Mouse (Mus musculus) limb, embryonic 15.5 days (tissue): ENCODE data around the gene Zbtb20. TPM values are rescaled to one million over a fixed set of nuclear protein-coding genes. Genes with fewer than 3 reads are reported as not detected.

Experiments
- ATAC-seq: fragments of 200-750 bp; cut with Nextera tagmentation; 2 replicates; pipeline ENCODE4 v1.8.0; 2017; ENCODE audit warnings: low read depth, moderate TSS enrichment; ENCODE audit not compliant: insufficient number of reproducible peaks, low FRiP score, low TSS enrichment
- H3K27ac ChIP-seq: fragments of 300-500 bp; sonication (generic); 2 replicates; pipeline ENCODE4 v1.5.1; 2015; ENCODE audit warnings: moderate library complexity, mild to moderate bottlenecking, inconsistent platforms
- H3K27me3 ChIP-seq: fragments of 300-500 bp; sonication (generic); 2 replicates; pipeline ENCODE4 v1.6.1; 2015; ENCODE audit warnings: inconsistent platforms
- H3K36me3 ChIP-seq: fragments of 300-500 bp; sonication (generic); 2 replicates; pipeline ENCODE4 v1.6.1; 2015; ENCODE audit warnings: inconsistent platforms
- H3K4me1 ChIP-seq: fragments of 300-500 bp; sonication (generic); 2 replicates; pipeline ENCODE4 v1.6.1; 2015; ENCODE audit warnings: inconsistent platforms
- H3K4me2 ChIP-seq: fragments of 300-500 bp; sonication (generic); 2 replicates; pipeline ENCODE4 v1.6.1; 2015; ENCODE audit warnings: mild to moderate bottlenecking, inconsistent platforms
- H3K4me3 ChIP-seq: fragments of 300-500 bp; sonication (generic); 2 replicates; pipeline ENCODE4 v1.5.1; 2015; ENCODE audit warnings: mild to moderate bottlenecking, inconsistent platforms
- H3K9ac ChIP-seq: fragments of 300-500 bp; sonication (generic); 2 replicates; pipeline ENCODE4 v1.6.1; 2015; ENCODE audit warnings: inconsistent platforms
- H3K9me3 ChIP-seq: fragments of 300-500 bp; sonication (generic); 2 replicates; pipeline ENCODE4 v1.6.1; 2016; ENCODE audit warnings: inconsistent platforms
- WGBS: fragments of 180-500 bp; shearing (Covaris S2); methylation state at CpG from one replicate; pipeline ENCODE4 v1.1.7; 2015; 5-methylcytosine and 5-hydroxymethylcytosine counted together
- polyA plus RNA-seq: library from polyadenylated mRNA; unstranded; fragments of >200 nt; fragmentation: Nextera tagmentation; extraction: Ambion mirVana; gene quantifications from 2 replicates; pipeline ENCODE4 v1.2.1, GENCODE M21; 2015

Zbtb20 gene
- polyA plus RNA-seq, 1 experiment from 2014 or later, result 22.4 TPM

DNA sequence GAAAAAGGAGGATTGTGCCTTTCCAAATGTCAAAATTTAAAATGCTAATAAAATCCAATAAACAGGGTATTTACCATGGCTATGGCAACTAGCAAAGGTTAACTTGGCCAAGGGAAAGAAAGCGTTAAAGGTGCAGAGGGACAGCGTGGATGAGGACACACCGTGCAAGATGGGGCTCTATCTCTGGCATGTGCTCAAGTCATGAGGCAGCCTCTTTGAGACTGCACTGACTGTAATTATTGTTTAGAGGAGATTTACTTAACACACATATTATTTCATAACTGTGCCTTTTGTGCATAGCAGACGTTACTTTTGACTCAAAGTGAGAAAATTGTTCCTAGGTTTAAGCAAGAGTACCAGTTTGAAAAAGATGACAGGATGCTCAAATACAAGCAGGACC lies 554.3 kb downstream of the Zbtb20 start:
- Histone ChIP-seq H3K9me3 (no peaks in the 10 kb centered on the region), H3K27me3 (no peaks in the 10 kb centered on the region), H3K36me3 (no peaks in the 10 kb centered on the region), H3K9ac (no peak overlapping the region), H3K4me3 (no peak overlapping the region), H3K27ac (no peak overlapping the region), H3K4me2 (no peak overlapping the region), H3K4me1 (no peaks in the 10 kb centered on the region)
- WGBS, result 76% methylated on average over 4 of the region's 4 CpGs
- no peak for ATAC-seq

DNA sequence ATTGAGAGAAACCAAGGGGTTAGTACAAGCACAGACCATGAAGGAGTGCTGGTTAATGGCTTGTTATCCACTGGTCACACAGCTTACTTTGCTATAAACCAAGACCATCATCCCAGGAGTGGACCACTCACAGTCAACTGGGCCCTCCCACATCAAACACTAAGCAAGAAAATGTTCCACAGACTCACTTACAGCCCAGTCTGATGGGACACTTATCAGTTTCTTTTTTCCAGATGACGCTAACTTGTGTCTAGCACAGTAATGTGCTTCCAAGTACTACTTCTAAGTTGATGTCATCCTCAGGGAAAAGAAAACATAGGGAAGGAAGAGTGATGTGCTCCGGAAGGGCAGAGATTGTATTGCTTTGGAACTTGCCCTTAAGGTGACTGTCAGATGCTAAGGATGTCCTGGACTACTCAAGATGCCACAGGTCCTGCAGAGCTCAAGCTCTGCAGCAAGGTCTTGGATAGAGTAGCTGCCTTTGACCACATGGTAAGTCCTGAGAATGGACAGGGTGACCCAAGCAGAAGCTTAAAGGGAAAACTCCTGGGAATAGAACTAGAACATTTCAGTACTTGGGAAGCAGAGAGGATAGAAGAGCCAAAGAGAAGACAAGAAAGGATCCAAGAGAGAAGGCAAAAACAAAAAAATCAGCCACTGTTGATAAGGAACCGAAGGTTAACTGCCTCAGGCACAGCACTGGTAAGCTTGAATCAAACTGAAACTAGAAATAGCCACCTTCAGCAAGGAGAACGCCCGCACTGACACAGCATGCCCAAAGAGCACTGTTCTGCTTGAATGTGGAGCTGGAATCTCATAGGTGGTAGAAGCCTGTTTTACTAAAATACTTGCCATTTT lies 556.1 kb downstream of the Zbtb20 start:
- H3K9ac ChIP-seq, result no peak overlapping the region
- no peak for ATAC-seq
- no peaks in the 10 kb centered on the region for H3K4me1 ChIP-seq
- no peaks in the 10 kb centered on the region for H3K9me3 ChIP-seq
- no peak overlapping the region for H3K4me3 ChIP-seq
- H3K4me2 ChIP-seq, result no peak overlapping the region
- H3K27ac ChIP-seq, result no peak overlapping the region
- no peaks in the 10 kb centered on the region for H3K36me3 ChIP-seq
- no peaks in the 10 kb centered on the region for H3K27me3 ChIP-seq
- 79% methylated on average over 5 of the region's 5 CpGs for WGBS

DNA sequence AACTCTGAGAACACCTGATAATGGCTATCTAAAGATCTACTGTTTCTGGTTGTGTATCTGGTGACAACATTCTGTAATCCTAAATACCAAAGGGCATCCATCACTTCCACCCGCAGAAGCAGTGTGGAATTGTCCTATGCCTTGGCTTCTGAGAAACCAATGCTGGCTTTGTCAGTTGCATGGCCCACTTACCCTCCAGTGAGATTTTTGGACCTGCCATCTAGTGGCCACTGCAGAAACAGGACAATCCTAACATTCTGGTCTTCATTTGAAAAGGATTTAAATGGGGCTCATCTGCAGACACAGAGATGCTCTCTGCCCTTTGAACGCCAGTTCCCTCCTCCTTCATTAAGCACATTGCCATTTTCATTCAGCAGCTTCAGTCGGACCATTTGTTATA lies 559.3 kb downstream of the Zbtb20 start:
- Histone ChIP-seq H3K4me3 (no peak overlapping the region), H3K4me2 (no peak overlapping the region), H3K27ac (no peak overlapping the region), H3K9me3 (no peaks in the 10 kb centered on the region), H3K4me1 (no peaks in the 10 kb centered on the region), H3K27me3 (no peaks in the 10 kb centered on the region), H3K36me3 (no peaks in the 10 kb centered on the region), H3K9ac (no peak overlapping the region)
- WGBS, result 57% methylated on average over 3 of the region's 3 CpGs
- ATAC-seq, result no peak

DNA sequence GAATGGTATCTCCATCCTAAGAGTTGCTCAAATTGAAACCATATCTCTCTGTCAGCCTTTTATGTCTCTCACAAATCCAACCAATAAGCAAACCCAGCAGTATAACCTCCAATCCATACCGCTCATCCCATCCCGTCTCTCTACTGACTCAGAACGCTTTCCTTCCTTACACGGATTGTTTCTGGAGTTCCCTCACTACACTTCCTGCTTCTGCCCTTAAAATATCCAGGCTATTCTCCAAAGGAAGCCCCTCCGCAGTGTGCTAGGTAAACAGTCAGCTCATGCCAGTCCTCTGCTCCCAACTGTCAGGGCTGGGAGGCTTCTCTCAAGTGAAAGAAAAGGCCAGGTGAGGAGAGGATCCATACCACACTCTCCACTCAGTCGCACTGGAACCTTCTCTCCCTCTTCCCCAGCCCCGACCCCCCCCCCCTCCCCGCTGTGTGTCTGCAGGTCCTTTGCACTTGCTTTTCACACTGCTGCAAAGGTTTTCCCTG lies 563.2 kb downstream of the Zbtb20 start:
- no peak overlapping the region for H3K4me3 ChIP-seq
- no peaks in the 10 kb centered on the region for H3K27me3 ChIP-seq
- H3K9ac ChIP-seq, result no peak overlapping the region
- no peak overlapping the region for H3K4me2 ChIP-seq
- H3K4me1 ChIP-seq, result no peaks in the 10 kb centered on the region
- no peak overlapping the region for H3K27ac ChIP-seq
- H3K36me3 ChIP-seq, result no peaks in the 10 kb centered on the region
- ATAC-seq, result no peak
- WGBS, result 66% methylated on average over 8 of the region's 8 CpGs
- no peaks in the 10 kb centered on the region for H3K9me3 ChIP-seq

DNA sequence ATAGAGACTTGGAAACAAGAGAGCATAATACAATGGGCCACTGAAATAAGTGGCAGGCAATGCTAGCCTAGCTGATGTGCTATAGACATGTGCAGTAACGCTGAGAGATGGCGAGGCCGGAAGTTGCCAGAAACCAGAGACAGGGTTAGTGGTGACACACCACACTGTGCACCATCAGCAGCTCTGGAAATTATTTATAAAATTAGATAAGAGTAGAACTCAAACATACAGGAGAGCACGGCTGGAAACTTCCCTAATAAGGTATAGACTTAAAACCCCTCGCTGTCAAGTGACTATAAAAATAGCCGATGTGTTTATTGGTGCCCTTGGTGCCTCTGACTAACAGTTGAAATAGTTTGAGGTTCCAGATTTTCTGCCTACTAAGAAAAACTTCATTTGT lies 565.7 kb downstream of the Zbtb20 start:
- Histone ChIP-seq H3K27ac (no peak overlapping the region), H3K4me1 (no peaks in the 10 kb centered on the region), H3K27me3 (no peaks in the 10 kb centered on the region), H3K36me3 (no peaks in the 10 kb centered on the region), H3K4me2 (no peak overlapping the region), H3K9ac (no peak overlapping the region), H3K4me3 (no peak overlapping the region), H3K9me3 (no peaks in the 10 kb centered on the region)
- 58% methylated on average over 6 of the region's 6 CpGs for WGBS
- no peak for ATAC-seq

DNA sequence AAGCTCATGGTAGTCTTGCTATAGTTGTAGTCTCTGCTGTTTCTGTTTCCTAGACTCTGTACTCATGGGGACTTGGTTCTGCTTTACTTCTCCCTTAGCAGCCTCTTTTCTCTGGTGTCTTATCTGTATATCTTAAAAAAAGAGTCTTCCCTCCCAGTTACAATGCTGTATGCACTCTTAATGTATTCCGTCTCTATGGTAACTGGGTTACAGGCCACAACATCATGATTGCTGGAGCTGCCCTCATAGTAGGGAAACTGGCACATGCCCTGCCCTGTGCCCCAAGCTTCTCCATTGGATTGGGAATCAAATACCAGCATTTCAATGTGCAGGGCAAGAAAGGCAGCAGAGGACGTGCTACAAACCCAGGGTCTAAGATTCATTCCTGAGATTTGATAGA lies 567.4 kb downstream of the Zbtb20 start:
- no peak for ATAC-seq
- Histone ChIP-seq H3K4me3 (no peak overlapping the region), H3K9me3 (no peaks in the 10 kb centered on the region), H3K4me1 (no peaks in the 10 kb centered on the region), H3K36me3 (no peaks in the 10 kb centered on the region), H3K4me2 (no peak overlapping the region), H3K9ac (no peak overlapping the region), H3K27ac (no peak overlapping the region), H3K27me3 (no peaks in the 10 kb centered on the region)
- 89% methylated on average over 2 of the region's 2 CpGs for WGBS

DNA sequence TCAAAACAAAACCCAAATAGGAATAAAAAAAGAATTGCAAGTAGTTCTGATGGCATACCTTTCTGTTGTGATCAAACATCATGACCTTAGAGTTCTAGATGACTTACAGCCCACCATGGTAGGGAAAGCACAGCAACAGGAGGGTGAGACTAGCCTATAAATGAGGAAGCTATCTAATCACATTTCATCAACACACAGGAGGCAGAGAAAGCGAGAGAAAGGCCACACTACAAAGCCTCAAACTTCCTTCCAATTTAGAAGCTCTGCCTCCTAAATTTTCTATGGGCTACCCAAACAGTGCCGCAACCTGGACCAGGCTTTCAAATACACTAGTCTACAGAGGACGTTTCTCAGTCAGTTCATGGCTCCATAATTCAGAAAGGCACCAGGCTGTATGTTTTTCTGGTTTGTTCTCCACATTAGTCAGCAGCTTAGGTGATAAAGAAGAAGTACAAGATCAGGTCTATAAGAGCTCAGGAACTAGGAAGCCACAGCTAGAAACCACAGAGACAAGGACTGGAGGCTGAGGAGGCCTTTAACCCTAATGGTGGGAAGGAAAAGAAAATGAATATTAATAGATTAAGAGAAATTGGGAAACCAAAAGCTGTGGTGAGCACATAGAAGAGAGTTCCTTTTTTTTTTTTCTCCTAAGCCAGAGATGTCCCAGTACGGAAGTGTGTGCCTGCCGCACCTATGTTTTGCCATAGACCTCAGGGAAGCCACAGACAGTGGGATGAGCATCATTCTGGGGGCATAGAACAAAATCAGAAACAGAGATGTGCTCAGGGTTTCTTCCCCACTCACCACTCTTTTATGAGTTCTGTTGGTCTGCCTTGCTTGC lies 572.7 kb downstream of the Zbtb20 start:
- 81% methylated on average over 5 of the region's 5 CpGs for WGBS
- no peak overlapping the region for H3K4me2 ChIP-seq
- no peak overlapping the region for H3K4me3 ChIP-seq
- ATAC-seq, result no peak
- H3K9ac ChIP-seq, result no peak overlapping the region
- H3K27ac ChIP-seq, result no peak overlapping the region
- no peaks in the 10 kb centered on the region for H3K9me3 ChIP-seq
- no peaks in the 10 kb centered on the region for H3K27me3 ChIP-seq
- no peaks in the 10 kb centered on the region for H3K36me3 ChIP-seq
- H3K4me1 ChIP-seq, result no peaks in the 10 kb centered on the region

DNA sequence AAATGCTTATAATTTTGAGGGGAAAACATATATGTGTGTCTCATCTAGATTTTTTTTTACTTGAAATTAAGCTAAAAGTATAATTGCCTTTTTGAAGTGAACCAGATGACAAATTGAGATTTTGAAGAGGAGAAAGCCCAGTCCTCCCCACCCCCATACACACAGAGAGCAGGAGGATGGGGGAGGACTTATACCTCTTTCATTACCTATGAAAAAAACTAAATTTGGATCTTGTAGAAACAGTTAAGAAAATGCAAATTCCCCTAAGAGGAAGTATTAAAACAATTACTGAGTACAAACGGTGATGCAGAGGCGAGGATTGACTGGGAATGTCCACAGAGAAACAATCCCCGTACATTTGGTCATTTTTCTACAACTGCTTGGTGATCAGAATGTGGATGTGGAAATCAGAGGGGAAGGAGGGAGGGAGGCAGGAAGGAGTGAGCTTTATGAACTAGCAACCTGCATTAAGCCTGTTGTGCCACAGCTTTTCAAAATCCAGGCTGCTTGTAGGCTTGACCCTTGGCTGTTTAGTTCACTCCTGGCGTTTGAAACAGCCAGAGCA lies 578.8 kb downstream of the Zbtb20 start:
- no peak overlapping the region for H3K4me3 ChIP-seq
- H3K9me3 ChIP-seq, result no peaks in the 10 kb centered on the region
- H3K4me1 ChIP-seq, result no peaks in the 10 kb centered on the region
- no peaks in the 10 kb centered on the region for H3K27me3 ChIP-seq
- H3K9ac ChIP-seq, result no peak overlapping the region
- H3K4me2 ChIP-seq, result no peak overlapping the region
- no peak for ATAC-seq
- 47% methylated on average over 4 of the region's 4 CpGs for WGBS
- no peak overlapping the region for H3K27ac ChIP-seq
- no peaks in the 10 kb centered on the region for H3K36me3 ChIP-seq

DNA sequence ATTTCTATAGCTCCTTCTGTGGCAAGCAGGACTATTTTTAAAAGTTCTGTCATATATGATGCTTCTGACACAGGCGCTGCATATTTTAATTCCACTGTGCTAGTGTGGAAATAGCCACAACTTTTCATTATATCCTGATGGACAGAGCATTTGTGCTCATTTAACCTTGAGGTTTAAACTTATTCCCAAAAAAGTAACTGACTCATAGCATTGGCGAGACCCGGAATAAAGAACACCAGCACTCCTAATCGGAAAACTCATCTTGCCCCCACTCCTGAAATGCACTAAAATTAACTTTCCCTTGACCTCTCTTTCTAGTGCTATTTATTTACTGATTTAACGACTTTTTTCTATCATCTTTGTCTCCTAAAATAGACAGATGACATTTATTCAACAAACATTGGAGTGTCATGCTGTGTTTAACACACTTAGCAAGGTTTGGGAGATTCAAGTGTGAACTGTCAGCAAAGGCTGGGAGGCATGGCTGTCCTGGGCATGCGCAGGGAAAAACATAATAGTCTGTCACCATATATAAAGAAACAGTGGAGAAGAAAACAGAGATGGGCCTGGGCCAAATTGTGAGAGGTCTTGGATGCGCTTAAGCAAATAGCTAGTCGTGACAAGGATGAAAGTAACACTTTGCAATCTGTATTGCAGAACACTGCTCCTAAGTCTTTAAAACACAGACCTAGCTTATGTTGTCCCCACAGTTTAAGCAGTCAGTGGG lies 580.9 kb downstream of the Zbtb20 start:
- WGBS, result 80% methylated on average over 8 of the region's 8 CpGs
- Histone ChIP-seq H3K9ac (no peak overlapping the region), H3K36me3 (no peaks in the 10 kb centered on the region), H3K4me3 (no peak overlapping the region), H3K27me3 (no peaks in the 10 kb centered on the region), H3K4me2 (no peak overlapping the region), H3K27ac (no peak overlapping the region), H3K4me1 (no peaks in the 10 kb centered on the region), H3K9me3 (no peaks in the 10 kb centered on the region)
- ATAC-seq, result no peak

DNA sequence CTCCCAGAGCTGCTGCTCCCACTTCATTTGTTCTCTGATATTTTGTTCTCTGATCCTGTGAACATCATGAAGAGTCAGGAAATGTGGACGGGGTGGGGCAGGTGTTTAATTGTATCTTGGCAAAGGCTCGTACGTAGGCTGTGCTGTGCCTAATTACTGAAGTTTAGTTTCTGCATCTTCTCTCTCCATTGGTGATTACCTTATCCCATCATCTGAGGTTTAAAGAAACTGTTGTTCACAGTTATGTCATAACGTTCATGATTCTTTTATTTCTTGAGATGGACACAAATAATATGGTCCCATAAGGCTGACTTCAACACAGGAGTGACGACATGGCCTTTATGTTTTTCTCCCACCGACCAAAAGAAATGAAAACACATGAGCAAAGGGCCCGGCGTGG lies 582.1 kb downstream of the Zbtb20 start:
- H3K36me3 ChIP-seq, result no peaks in the 10 kb centered on the region
- H3K9ac ChIP-seq, result no peak overlapping the region
- H3K4me1 ChIP-seq, result no peaks in the 10 kb centered on the region
- 81% methylated on average over 8 of the region's 8 CpGs for WGBS
- no peak overlapping the region for H3K4me3 ChIP-seq
- H3K27ac ChIP-seq, result no peak overlapping the region
- ATAC-seq, result no peak
- H3K27me3 ChIP-seq, result no peaks in the 10 kb centered on the region
- no peaks in the 10 kb centered on the region for H3K9me3 ChIP-seq
- H3K4me2 ChIP-seq, result no peak overlapping the region

DNA sequence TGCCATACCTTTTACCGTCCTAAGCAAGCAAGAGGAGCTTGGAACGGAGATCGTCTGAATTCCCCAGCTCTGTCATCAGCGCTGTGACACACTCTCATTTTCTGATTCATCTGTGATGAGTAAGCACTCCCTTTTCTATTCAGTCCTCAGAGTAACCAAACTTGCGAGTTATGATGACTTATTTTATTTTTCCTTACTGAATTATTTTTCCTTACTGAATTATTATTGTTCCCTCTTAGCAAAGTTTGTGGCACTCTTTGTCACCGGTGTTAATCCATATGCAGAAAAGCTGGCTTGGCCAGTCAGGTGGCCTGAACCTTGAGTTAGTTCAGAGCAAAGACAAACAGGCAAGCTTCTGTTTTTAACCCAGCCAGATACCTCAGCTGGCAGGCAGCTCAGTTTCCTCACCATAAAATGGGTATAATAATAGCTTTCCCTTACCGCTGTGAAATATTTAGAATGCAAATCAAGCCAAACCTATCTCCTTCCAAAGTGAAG lies 583.1 kb downstream of the Zbtb20 start:
- H3K27ac ChIP-seq, result no peak overlapping the region
- ATAC-seq, result no peak
- no peaks in the 10 kb centered on the region for H3K27me3 ChIP-seq
- H3K9ac ChIP-seq, result no peak overlapping the region
- WGBS, result 60% methylated on average over 7 of the region's 7 CpGs
- H3K9me3 ChIP-seq, result no peaks in the 10 kb centered on the region
- no peak overlapping the region for H3K4me2 ChIP-seq
- no peaks in the 10 kb centered on the region for H3K36me3 ChIP-seq
- H3K4me1 ChIP-seq, result no peaks in the 10 kb centered on the region
- no peak overlapping the region for H3K4me3 ChIP-seq
